Mouse (Mus musculus) hindbrain, postnatal 0 days (tissue): Measurements from ENCODE around the gene Gga3. TPM values are rescaled to one million over a fixed set of nuclear protein-coding genes. Genes with fewer than 3 reads are reported as not detected.

Experiments used
- ATAC-seq: fragments of 200-750 bp; cut with Nextera tagmentation; 2 replicates; pipeline ENCODE4 v1.8.0; 2017; ENCODE audit warnings: mild to moderate bottlenecking, moderate TSS enrichment, moderate library complexity
- DNase-seq: peaks from one replicate; pipeline ENCODE4 v3.0.0-alpha.2; 2015; ENCODE audit warnings: low spot score
- H3K27ac ChIP-seq: fragments of 300-500 bp; sonication (generic); 2 replicates; pipeline ENCODE4 v1.5.1; 2014; ENCODE audit warnings: mild to moderate bottlenecking
- H3K27me3 ChIP-seq: fragments of 300-500 bp; sonication (generic); 2 replicates; pipeline ENCODE4 v1.6.1; 2014; ENCODE audit warnings: low read length, mixed read lengths; ENCODE audit not compliant: insufficient read depth
- H3K36me3 ChIP-seq: fragments of 300-500 bp; sonication (generic); 2 replicates; pipeline ENCODE4 v1.6.1; 2014; ENCODE audit warnings: low read length, mixed read lengths; ENCODE audit not compliant: insufficient read depth
- H3K4me1 ChIP-seq: fragments of 300-500 bp; sonication (generic); 2 replicates; pipeline ENCODE4 v1.6.1; 2014; ENCODE audit warnings: antibody characterized with exemption, low read length, mixed read lengths; ENCODE audit not compliant: insufficient read depth
- H3K4me2 ChIP-seq: fragments of 300-500 bp; sonication (generic); 2 replicates; pipeline ENCODE4 v1.6.1; 2014; ENCODE audit warnings: low read depth, mild to moderate bottlenecking, low read length, moderate library complexity, mixed read lengths
- H3K4me3 ChIP-seq: fragments of 300-500 bp; sonication (generic); 2 replicates; pipeline ENCODE4 v1.5.1; 2014; ENCODE audit warnings: low read length
- H3K9ac ChIP-seq: fragments of 300-500 bp; sonication (generic); replicated peaks from 2 replicates; pipeline ENCODE4 v1.6.1; 2014; ENCODE audit warnings: mild to moderate bottlenecking, low read length, moderate library complexity, mixed read lengths
- H3K9me3 ChIP-seq: fragments of 300-500 bp; sonication (generic); 2 replicates; pipeline ENCODE4 v1.6.1; 2016; ENCODE audit warnings: low read length, mixed read lengths
- CTCF ChIP-seq: IDR thresholded peaks from 2 replicates; pipeline ENCODE4 v1.5.1; 2016; ENCODE audit warnings: antibody characterized with exemption, control low read depth, low read depth
- WGBS: fragments of 180-500 bp; shearing (Covaris S2); extraction: QIAGEN DNeasy Blood & Tissue Kit; methylation state at CpG from one replicate; pipeline ENCODE4 v1.1.7; 2014; 5-methylcytosine and 5-hydroxymethylcytosine counted together
- polyA plus RNA-seq: library from polyadenylated mRNA; unstranded; fragments of >200 nt; fragmentation: Nextera tagmentation; extraction: Ambion mirVana; gene quantifications from 2 replicates; pipeline ENCODE4 v1.2.1, GENCODE M21; 2015
- total RNA-seq: library from RNA; depleted of rRNA; stranded (reverse); fragments of >200 nt; gene quantifications from 2 replicates; pipeline ENCODE4 v1.2.3, GENCODE M21; 2014

Gga3 gene
- total and polyA plus RNA-seq, 2 experiments from 2014 or later: 16.9 to 38.2 TPM

- no peak for ATAC-seq
These were observed 23.2 kb upstream of the Gga3 start for GRCm38 (mm10) chr11:115626824-115627616.

GRCm38 (mm10) chr11:115625877-115626276 is 22.0 kb upstream of the Gga3 start:
- no peak for ATAC-seq
- 76% methylated on average over 9 of the region's 9 CpGs for WGBS

More at GRCm38 (mm10) chr11:115626824-115627616, 23.2 kb upstream of the Gga3 start:
- TF ChIP-seq CTCF: no peak
- Histone ChIP-seq H3K9me3 (no peaks in the 10 kb centered on the region), H3K27ac (peak overlapping the region; percentile 51; the same call in 1 of the 2 replicates), H3K27me3 (no peaks in the 10 kb centered on the region), H3K36me3 (0 out of 2 replicates have a peak, but pooled peaks cover 11% of the 10 kb centered on the region), H3K9ac (peak overlapping the region; percentile 56), H3K4me2 (peak overlapping the region; percentile 72), H3K4me1 (peaks cover 7% of the 10 kb centered on the region; the same call in 1 of the 2 replicates), H3K4me3 (peak overlapping the region; percentile 56)
- WGBS: 52% methylated on average over 11 of the region's 11 CpGs
- DNase-seq: no peak

GRCm38 (mm10) chr11:115623487-115624070 is 19.7 kb upstream of the Gga3 start:
- ATAC-seq (no peak), DNase-seq (no peak)
- H3K36me3 ChIP-seq: peaks cover 36% of the 10 kb centered on the region
- TF ChIP-seq CTCF: peak; percentile 71
- H3K27ac ChIP-seq: no peak overlapping the region
- H3K9ac ChIP-seq: no peak overlapping the region
- H3K9me3 ChIP-seq: no peaks in the 10 kb centered on the region
- no peak overlapping the region for H3K4me2 ChIP-seq
- WGBS: 73% methylated on average over 9 of the region's 9 CpGs
- H3K4me3 ChIP-seq: no peak overlapping the region
- no peaks in the 10 kb centered on the region for H3K27me3 ChIP-seq
- peaks cover 7% of the 10 kb centered on the region; the same call in 1 of the 2 replicates for H3K4me1 ChIP-seq

More at GRCm38 (mm10) chr11:115625877-115626276, 22.0 kb upstream of the Gga3 start:
- peaks cover 7% of the 10 kb centered on the region; the same call in 1 of the 2 replicates for H3K4me1 ChIP-seq
- peaks cover 18% of the 10 kb centered on the region for H3K36me3 ChIP-seq
- no peak overlapping the region for H3K4me3 ChIP-seq
- no peak overlapping the region for H3K4me2 ChIP-seq
- no peaks in the 10 kb centered on the region for H3K9me3 ChIP-seq
- no peak overlapping the region for H3K27ac ChIP-seq
- no peak for TF ChIP-seq CTCF
- H3K9ac ChIP-seq: no peak overlapping the region
- DNase-seq: no peak
- H3K27me3 ChIP-seq: no peaks in the 10 kb centered on the region

GRCm38 (mm10) chr11:115619949-115620348 is 16.1 kb upstream of the Gga3 start:
- Histone ChIP-seq H3K4me1 (no peaks in the 10 kb centered on the region), H3K9me3 (no peaks in the 10 kb centered on the region), H3K9ac (no peak overlapping the region), H3K36me3 (peaks cover 41% of the 10 kb centered on the region), H3K4me2 (no peak overlapping the region), H3K27me3 (no peaks in the 10 kb centered on the region), H3K27ac (no peak overlapping the region), H3K4me3 (no peak overlapping the region)
- no peak for DNase-seq
- TF ChIP-seq CTCF: no peak
- 98% methylated on average over 7 of the region's 7 CpGs for WGBS
- ATAC-seq: no peak

- Histone ChIP-seq H3K4me3 (no peak overlapping the region), H3K36me3 (peaks cover 45% of the 10 kb centered on the region), H3K9me3 (no peaks in the 10 kb centered on the region), H3K4me2 (no peak overlapping the region), H3K4me1 (no peaks in the 10 kb centered on the region), H3K9ac (no peak overlapping the region), H3K27me3 (no peaks in the 10 kb centered on the region), H3K27ac (no peak overlapping the region)
- 83% methylated on average over 16 of the region's 16 CpGs for WGBS
- ATAC-seq: no peak
- no peak for DNase-seq
- TF ChIP-seq CTCF: no peak
These were observed 15.1 kb upstream of the Gga3 start for GRCm38 (mm10) chr11:115618732-115619516.

GRCm38 (mm10) chr11:115618001-115618400 is 14.2 kb upstream of the Gga3 start:
- no peak overlapping the region for H3K27ac ChIP-seq
- ATAC-seq (no peak), DNase-seq (no peak)
- peaks cover 43% of the 10 kb centered on the region for H3K36me3 ChIP-seq
- 86% methylated on average over 2 of the region's 2 CpGs for whole genome bisulfite sequencing
- H3K9me3 ChIP-seq: no peaks in the 10 kb centered on the region
- no peak for TF ChIP-seq CTCF
- H3K4me3 ChIP-seq: no peak overlapping the region
- H3K4me1 ChIP-seq: no peaks in the 10 kb centered on the region
- no peak overlapping the region for H3K9ac ChIP-seq
- no peaks in the 10 kb centered on the region for H3K27me3 ChIP-seq
- no peak overlapping the region for H3K4me2 ChIP-seq
